Mouse (Mus musculus) CH12.LX (cell line): Measurements from ENCODE around the gene Lzts3.

Experiments used
- BHLHE40 ChIP-seq: IDR thresholded peaks from 2 replicates; pipeline ENCODE4 v1.6.1; 2011; ENCODE audit warnings: mild to moderate bottlenecking, low read depth, low read length, improper control_type of control experiment
- CTCF ChIP-seq, 2 experiments: IDR thresholded peaks in 1 of 2; conservative IDR thresholded peaks in 1 of 2; 2 replicates each; pipeline ENCODE4 v1.5.1; 2011 to 2012; ENCODE audit warnings: low read depth in 2 of 2, low read length in 2 of 2, improper control_type of control experiment in 1 of 2, inconsistent platforms in 1 of 2, mild to moderate bottlenecking in 1 of 2, moderate library complexity in 1 of 2
- EP300 ChIP-seq: IDR thresholded peaks from 2 replicates; pipeline ENCODE4 v1.6.1; 2011; ENCODE audit warnings: low read length, improper control_type of control experiment
- ETS1 ChIP-seq: conservative IDR thresholded peaks from 2 replicates; pipeline ENCODE4 v1.6.1; 2012; ENCODE audit warnings: low read depth, mild to moderate bottlenecking, inconsistent platforms, low read length, improper control_type of control experiment, moderate library complexity
- HCFC1 ChIP-seq: IDR thresholded peaks from 2 replicates; pipeline ENCODE4 v1.6.1; 2012; ENCODE audit warnings: low read depth, mild to moderate bottlenecking, inconsistent platforms, low read length, improper control_type of control experiment
- MAX ChIP-seq: IDR thresholded peaks from 2 replicates; pipeline ENCODE4 v1.6.1; 2011; ENCODE audit warnings: low read length, improper control_type of control experiment
- MXI1 ChIP-seq: IDR thresholded peaks from 2 replicates; pipeline ENCODE4 v1.6.1; 2011; ENCODE audit warnings: mild to moderate bottlenecking, low read depth, low read length, improper control_type of control experiment
- NRF1 ChIP-seq: IDR thresholded peaks from 2 replicates; pipeline ENCODE4 v1.6.1; 2014; ENCODE audit warnings: low read depth, mild to moderate bottlenecking, inconsistent platforms, low read length, improper control_type of control experiment, moderate library complexity
- POLR2A ChIP-seq: IDR thresholded peaks from 2 replicates; pipeline ENCODE4 v1.6.1; 2011; ENCODE audit warnings: low read depth, mild to moderate bottlenecking, improper control_type of control experiment, low read length
- POLR2AphosphoS2 ChIP-seq: IDR thresholded peaks from 2 replicates; pipeline ENCODE4 v1.6.1; 2011; ENCODE audit warnings: low read depth, low read length, improper control_type of control experiment
- USF1 ChIP-seq: IDR thresholded peaks from 2 replicates; pipeline ENCODE4 v1.6.1; 2014; ENCODE audit warnings: low read depth, mild to moderate bottlenecking, inconsistent platforms, low read length, improper control_type of control experiment
- ZC3H11A ChIP-seq: IDR thresholded peaks from 2 replicates; pipeline ENCODE4 v1.6.1; 2012; ENCODE audit warnings: low read depth, mild to moderate bottlenecking, inconsistent platforms, low read length, improper control_type of control experiment
- ZMIZ1 ChIP-seq: IDR thresholded peaks from 2 replicates; pipeline ENCODE4 v1.6.1; 2012; ENCODE audit warnings: low read depth, mild to moderate bottlenecking, inconsistent platforms, low read length, improper control_type of control experiment

DNA sequence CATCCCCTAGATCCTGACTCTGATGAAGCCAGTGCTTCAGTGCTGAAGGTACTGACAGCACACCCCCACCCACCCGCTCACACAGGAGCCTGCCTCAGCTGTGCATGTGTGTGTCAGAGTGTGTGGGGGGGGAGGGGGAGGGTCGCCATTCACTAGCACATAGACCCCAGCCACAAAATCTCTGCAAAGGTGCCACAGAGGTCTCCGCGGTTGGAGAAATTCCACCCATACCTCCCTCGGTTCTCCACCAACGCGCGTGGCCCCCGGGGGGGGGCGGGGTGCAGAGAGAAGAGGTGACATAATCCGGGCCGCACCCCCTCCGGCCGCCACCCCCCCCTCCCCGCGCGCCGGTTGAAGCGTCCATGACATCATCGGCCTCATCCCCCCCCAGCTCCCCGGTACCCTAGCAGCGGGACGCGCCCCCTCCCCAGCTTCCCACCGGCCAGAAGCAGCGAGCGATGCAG lies 374 bp downstream of the Lzts3 start:
- TF ChIP-seq POLR2A (no peak), ZC3H11A (no peak), HCFC1 (no peak), CTCF (conservative IDR thresholded peaks at IDR 0.05 in 1 of 2, IDR thresholded peaks at IDR 0.05 in 1 of 2; ENCODE audit: low read depth in 2 of 2, low read length in 2 of 2) (no peak), POLR2AphosphoS2 (no peak), MAX (no peak), ETS1 (no peak), MXI1 (no peak), ZMIZ1 (no peak), EP300 (no peak), BHLHE40 (no peak), NRF1 (no peak), USF1 (no peak)
